Mouse (Mus musculus) heart, adult 2 months (tissue): ENCODE data around the gene Mecom.

Source experiments
- CTCF ChIP-seq: fragments of 200-600 bp; IDR thresholded peaks from 2 replicates; pipeline ENCODE4 v1.8.1; 2022; ENCODE audit warnings: antibody characterized with exemption, mild to moderate bottlenecking, moderate library complexity
- EP300 ChIP-seq: fragments of 200-500 bp; IDR thresholded peaks from 2 replicates; pipeline ENCODE4 v1.6.1; 2011; ENCODE audit warnings: low read depth, low read length, control low read depth; ENCODE audit not compliant: insufficient read depth
- POLR2A ChIP-seq: fragments of 200-500 bp; IDR thresholded peaks from 2 replicates; pipeline ENCODE4 v1.6.1; 2011; ENCODE audit warnings: mild to moderate bottlenecking, low read depth, low read length, control low read depth; ENCODE audit not compliant: insufficient read depth

- no peak for TF ChIP-seq CTCF
- TF ChIP-seq POLR2A, result no peak
- TF ChIP-seq EP300, result no peak
These were observed 294.1 kb downstream of the Mecom start for GRCm38 (mm10) chr3:30253714-30254113.
